Mouse (Mus musculus) forebrain, embryonic 10.5 days (tissue): ENCODE results near the gene Inhbe. TPM values are rescaled to one million over a fixed set of nuclear protein-coding genes. Genes with fewer than 3 reads are reported as not detected.
A peak's percentile ranks its signal among the peaks of the same experiment; 100 is the strongest.
"Not testable (repeated sequence)": the region's sequence is repeated elsewhere in the genome, so short reads cannot be mapped to it uniquely, and the experiment has no call there.

ENCODE experiments used
- DNase-seq: peaks from one replicate; pipeline ENCODE4 v3.0.0-alpha.2; 2017; ENCODE audit warnings: low spot score; ENCODE audit errors: extremely low spot score
- H3K27ac ChIP-seq: fragments of 300-500 bp; sonication (generic); 2 replicates; pipeline ENCODE4 v1.5.1; 2016; ENCODE audit warnings: mild to moderate bottlenecking
- H3K27me3 ChIP-seq: fragments of 300-500 bp; sonication (generic); 2 replicates; pipeline ENCODE4 v1.6.1; 2016; ENCODE audit warnings: mild to moderate bottlenecking; ENCODE audit not compliant: poor library complexity, severe bottlenecking
- H3K36me3 ChIP-seq: fragments of 300-500 bp; sonication (generic); replicated peaks from 2 replicates; pipeline ENCODE4 v1.6.1; 2016; ENCODE audit warnings: mild to moderate bottlenecking, moderate library complexity
- H3K4me1 ChIP-seq: fragments of 300-500 bp; sonication (generic); 2 replicates; pipeline ENCODE4 v1.6.1; 2016
- H3K4me3 ChIP-seq: fragments of 300-500 bp; sonication (generic); 2 replicates; pipeline ENCODE4 v1.5.1; 2016; ENCODE audit warnings: mild to moderate bottlenecking, moderate library complexity
- H3K9me3 ChIP-seq: fragments of 300-500 bp; sonication (generic); 2 replicates; pipeline ENCODE4 v1.6.1; 2016; ENCODE audit warnings: mild to moderate bottlenecking, moderate library complexity
- WGBS: fragments of 180-500 bp; shearing (Covaris S2); methylation state at CpG from one replicate; pipeline ENCODE4 v1.1.7; 2016; 5-methylcytosine and 5-hydroxymethylcytosine counted together
- polyA plus RNA-seq: library from polyadenylated mRNA; unstranded; fragments of >200 nt; fragmentation: Nextera tagmentation; extraction: Ambion mirVana; gene quantifications from 2 replicates; pipeline ENCODE4 v1.2.1, GENCODE M21; 2016

The Inhbe gene
- polyA plus RNA-seq, 1 experiment from 2014 or later = not detected

- 81% methylated on average over 4 of the region's 4 CpGs for WGBS
- no peak for DNase-seq
- H3K27ac ChIP-seq = no peak overlapping the region
- H3K4me1 ChIP-seq = peaks cover 13% of the 10 kb centered on the region
- no peak overlapping the region for H3K4me3 ChIP-seq
- H3K9me3 ChIP-seq = no peaks in the 10 kb centered on the region
- no peaks in the 10 kb centered on the region for H3K27me3 ChIP-seq
- H3K36me3 ChIP-seq = peaks cover 25% of the 10 kb centered on the region
These were observed 41.4 kb downstream of the Inhbe start for GRCm38 (mm10) chr10:127312858-127313257.

GRCm38 (mm10) chr10:127312356-127312676, 41.9 kb downstream of the Inhbe start:
- Histone ChIP-seq H3K9me3 (no peaks in the 10 kb centered on the region), H3K4me1 (peaks cover 13% of the 10 kb centered on the region), H3K27me3 (no peaks in the 10 kb centered on the region), H3K4me3 (peak overlapping the region; percentile 84), H3K36me3 (peaks cover 30% of the 10 kb centered on the region), H3K27ac (peak overlapping the region; percentile 94)
- 1% methylated on average over 4 of the region's 4 CpGs for WGBS
- DNase-seq = peak; percentile 85

GRCm38 (mm10) chr10:127311476-127312355, 42.5 kb downstream of the Inhbe start, which contains the start of gene Mars:
TSS of gene Mars (minus strand) at chr10:127311786.
- Histone ChIP-seq H3K4me1 (peaks cover 13% of the 10 kb centered on the region), H3K4me3 (peak within 1 kb of the TSS; percentile 84), H3K9me3 (no peaks in the 10 kb centered on the region), H3K27me3 (no peaks in the 10 kb centered on the region), H3K36me3 (peaks cover 36% of the 10 kb centered on the region), H3K27ac (peak within 1 kb of the TSS; percentile 94)
- under 1% methylated on average over 65 of the region's 65 CpGs for WGBS
- DNase-seq = peak; percentile 95

- peak overlapping the region; percentile 84 for H3K4me3 ChIP-seq
- 40% methylated on average over 23 of the region's 23 CpGs for WGBS
- H3K27me3 ChIP-seq = no peaks in the 10 kb centered on the region
- peaks cover 13% of the 10 kb centered on the region for H3K4me1 ChIP-seq
- peaks cover 45% of the 10 kb centered on the region for H3K36me3 ChIP-seq
- DNase-seq = no peak
- H3K9me3 ChIP-seq = no peaks in the 10 kb centered on the region
- H3K27ac ChIP-seq = peak overlapping the region; percentile 94
These were observed 43.4 kb downstream of the Inhbe start for GRCm38 (mm10) chr10:127310523-127311475.

- H3K4me3 ChIP-seq, DNase-seq, H3K9me3 ChIP-seq, H3K27ac ChIP-seq, H3K27me3 ChIP-seq: not testable (repeated sequence)
- Histone ChIP-seq H3K36me3 (peaks cover 62% of the 10 kb centered on the region), H3K4me1 (peaks cover 13% of the 10 kb centered on the region)
- WGBS = 90% methylated on average over 3 of the region's 3 CpGs
These were observed 45.0 kb downstream of the Inhbe start for GRCm38 (mm10) chr10:127309167-127309566.

GRCm38 (mm10) chr10:127303136-127303535, 51.1 kb downstream of the Inhbe start:
- H3K36me3 ChIP-seq = peaks cover 100% of the 10 kb centered on the region
- WGBS = 92% methylated on average over 11 of the region's 11 CpGs
- H3K27me3 ChIP-seq = no peaks in the 10 kb centered on the region
- no peak for DNase-seq
- no peak overlapping the region for H3K4me3 ChIP-seq
- H3K4me1 ChIP-seq = no peaks in the 10 kb centered on the region
- no peak overlapping the region for H3K27ac ChIP-seq
- H3K9me3 ChIP-seq = no peaks in the 10 kb centered on the region

GRCm38 (mm10) chr10:127300361-127300760, 53.9 kb downstream of the Inhbe start:
- H3K4me3 ChIP-seq = no peak overlapping the region
- no peaks in the 10 kb centered on the region for H3K4me1 ChIP-seq
- no peak overlapping the region for H3K27ac ChIP-seq
- no peak for DNase-seq
- H3K9me3 ChIP-seq = no peaks in the 10 kb centered on the region
- no peaks in the 10 kb centered on the region for H3K27me3 ChIP-seq
- WGBS = 92% methylated on average over 6 of the region's 6 CpGs
- H3K36me3 ChIP-seq = peaks cover 100% of the 10 kb centered on the region

Other genes with a start within 250 kb of the Inhbe start
- gene Os9, start 233.3 kb downstream of the Inhbe start, polyA plus RNA-seq = 54.2 and 57.6 TPM in 2 replicates
- 4.0 and 5.0 TPM in 2 replicates for gene B4galnt1, start 189.2 kb downstream of the Inhbe start, polyA plus RNA-seq
- gene Slc26a10, start 173.8 kb downstream of the Inhbe start, polyA plus RNA-seq = 1.9 and 2.0 TPM in 2 replicates
- gene Arhgef25, start 164.3 kb downstream of the Inhbe start, polyA plus RNA-seq = 23.7 and 25.7 TPM in 2 replicates
- gene Dtx3, start 158.7 kb downstream of the Inhbe start, polyA plus RNA-seq = 106 and 108 TPM in 2 replicates
- 21.3 and 21.4 TPM in 2 replicates for gene Pip4k2c, start 142.8 kb downstream of the Inhbe start, polyA plus RNA-seq
- gene Kif5a, start 91.1 kb downstream of the Inhbe start, polyA plus RNA-seq = 6.6 and 7.9 TPM in 2 replicates
- 192 and 206 TPM in 2 replicates for gene Dctn2, start 88.0 kb downstream of the Inhbe start, polyA plus RNA-seq
- gene Mbd6, start 65.4 kb downstream of the Inhbe start, polyA plus RNA-seq = 9.1 and 11.4 TPM in 2 replicates
- gene Mars, start 42.6 kb downstream of the Inhbe start, polyA plus RNA-seq = 191 and 202 TPM in 2 replicates
- 1.5 and 1.7 TPM in 2 replicates for gene Arhgap9, start 32.4 kb downstream of the Inhbe start, polyA plus RNA-seq
- gene Gli1, start 12.4 kb downstream of the Inhbe start, polyA plus RNA-seq = 7.0 and 7.9 TPM in 2 replicates
- not detected in 2 replicates for gene Inhbc, start 16.0 kb upstream of the Inhbe start, polyA plus RNA-seq
- gene R3hdm2, start 25.9 kb upstream of the Inhbe start, polyA plus RNA-seq = 27.2 and 27.8 TPM in 2 replicates
- gene Stac3, start 147.3 kb upstream of the Inhbe start, polyA plus RNA-seq = 0.30 and 0.41 TPM in 2 replicates
- gene Ndufa4l2, start 160.6 kb upstream of the Inhbe start, polyA plus RNA-seq = 2.6 and 2.9 TPM in 2 replicates
- gene Shmt2, start 168.0 kb upstream of the Inhbe start, polyA plus RNA-seq = 124 and 129 TPM in 2 replicates
- 3.0 and 9.5 TPM in 2 replicates for gene Nxph4, start 180.1 kb upstream of the Inhbe start, polyA plus RNA-seq